Mouse (Mus musculus) bone marrow macrophage, adult 2 months (primary cell): ENCODE measurements at regions not wholly inside any gene's neighbourhood (a gene's known extent, or its start where the extent isn't known, plus 50 kb on each side); places are given as distances from the start of the nearest gene placed in this dataset.

Experiments
- CTCF ChIP-seq: IDR thresholded peaks from 2 replicates; pipeline ENCODE4 v1.5.1; 2012; ENCODE audit warnings: low read depth, mild to moderate bottlenecking, low read length, moderate library complexity
- POLR2A ChIP-seq: IDR thresholded peaks from 2 replicates; pipeline ENCODE4 v1.6.1; 2012; ENCODE audit warnings: mild to moderate bottlenecking, low read depth, low read length, borderline replicate concordance

DNA sequence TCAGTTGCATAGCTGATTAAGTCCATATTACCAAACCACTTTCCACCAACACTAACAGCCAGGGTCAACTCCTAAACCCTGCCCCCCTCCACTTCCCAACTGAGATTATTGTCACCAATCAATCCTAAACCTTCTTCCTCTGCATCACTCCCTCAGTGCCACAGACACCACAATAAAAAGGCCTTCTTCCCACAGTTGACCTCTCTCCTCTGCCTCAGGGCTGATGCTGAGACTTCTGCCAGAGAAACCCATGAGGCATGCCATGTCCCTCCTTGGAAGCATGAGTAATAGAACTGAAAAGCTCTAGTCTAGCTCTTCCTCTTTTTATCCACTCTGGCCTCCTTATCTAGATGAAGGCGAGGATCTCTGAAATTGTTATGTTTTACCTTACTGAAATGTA, 300.0 kb upstream of the Clec14a start:
- TF ChIP-seq CTCF (no peak), POLR2A (no peak)
